Mouse (Mus musculus) kidney, adult 2 months (tissue): Measurements from ENCODE around the gene Rbbp5. TPM values are rescaled to one million over a fixed set of nuclear protein-coding genes. Genes with fewer than 3 reads are reported as not detected.

Experiments
- DNase-seq: peaks from one replicate; pipeline ENCODE4 v3.0.0; 2021
- H3K27ac ChIP-seq: fragments of 200-500 bp; 2 replicates; pipeline ENCODE4 v1.5.1; 2012; ENCODE audit warnings: low read depth, low read length, control low read depth, inconsistent platforms; ENCODE audit not compliant: insufficient read depth
- H3K27me3 ChIP-seq: fragments of 200-500 bp; replicated peaks from 2 replicates; pipeline ENCODE4 v1.6.1; 2012; ENCODE audit warnings: mild to moderate bottlenecking, moderate library complexity, low read length, inconsistent platforms; ENCODE audit not compliant: control insufficient read depth, insufficient read depth
- H3K36me3 ChIP-seq: fragments of 200-500 bp; 2 replicates; pipeline ENCODE4 v1.6.1; 2012; ENCODE audit warnings: mild to moderate bottlenecking, moderate library complexity, low read length, inconsistent platforms; ENCODE audit not compliant: control insufficient read depth, insufficient read depth
- H3K4me1 ChIP-seq: fragments of 200-500 bp; 2 replicates; pipeline ENCODE4 v1.6.1; 2011; ENCODE audit warnings: low read length; ENCODE audit not compliant: control insufficient read depth, insufficient read depth
- H3K4me3 ChIP-seq: fragments of 200-500 bp; 2 replicates; pipeline ENCODE4 v1.5.1; 2011; ENCODE audit warnings: mild to moderate bottlenecking, low read depth, low read length, control low read depth; ENCODE audit not compliant: insufficient read depth
- CTCF ChIP-seq: fragments of 200-500 bp; conservative IDR thresholded peaks from 2 replicates; pipeline ENCODE4 v1.5.1; 2011; ENCODE audit warnings: low read depth, mild to moderate bottlenecking, control low read depth, low read length, moderate library complexity, mixed read lengths; ENCODE audit not compliant: insufficient read depth, insufficient read length
- POLR2A ChIP-seq: fragments of 200-500 bp; IDR thresholded peaks from one replicate; pipeline ENCODE4 v1.6.1; 2011; ENCODE audit warnings: low read depth, low read length, control low read depth
- WGBS: fragments of 180-500 bp; shearing (Covaris S2); methylation state at CpG from one replicate; pipeline ENCODE4 v1.1.7; 2018; 5-methylcytosine and 5-hydroxymethylcytosine counted together
- polyA plus RNA-seq: library from polyadenylated mRNA; depleted of rRNA; stranded (reverse); fragments of >200 nt; gene quantifications from 2 replicates; pipeline ENCODE4 v1.2.3, GENCODE M21; 2012

The Rbbp5 gene
- polyA plus RNA-seq, 1 experiment: 21.3 TPM

DNA sequence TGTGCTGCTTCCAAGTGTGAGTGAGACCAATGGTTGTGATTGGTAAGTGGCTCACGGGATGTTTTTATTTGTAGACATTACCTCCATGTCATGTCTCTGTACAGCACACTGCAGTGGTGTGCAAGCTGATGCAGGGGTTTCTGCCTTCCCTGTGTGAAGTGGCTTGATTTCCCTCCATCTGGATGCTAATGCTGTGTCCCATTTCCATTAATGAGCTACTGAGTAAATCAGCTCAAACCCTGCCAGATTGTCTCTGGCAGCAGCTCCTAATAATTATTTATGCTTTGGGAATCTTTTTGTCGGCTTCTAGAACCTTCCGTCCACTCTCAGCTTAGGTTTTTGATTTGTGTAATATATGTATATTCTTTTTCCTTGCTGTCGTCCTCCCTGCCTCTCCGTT, 28.0 kb downstream of the Rbbp5 start:
- no peak overlapping the region for H3K4me3 ChIP-seq
- no peaks in the 10 kb centered on the region for H3K27me3 ChIP-seq
- H3K27ac ChIP-seq: no peak overlapping the region
- TF ChIP-seq CTCF: no peak
- TF ChIP-seq POLR2A: no peak
- 88% methylated on average over 5 of the region's 5 CpGs for WGBS
- peaks cover 7% of the 10 kb centered on the region for H3K36me3 ChIP-seq
- no peak for DNase-seq
- H3K4me1 ChIP-seq: no peaks in the 10 kb centered on the region

DNA sequence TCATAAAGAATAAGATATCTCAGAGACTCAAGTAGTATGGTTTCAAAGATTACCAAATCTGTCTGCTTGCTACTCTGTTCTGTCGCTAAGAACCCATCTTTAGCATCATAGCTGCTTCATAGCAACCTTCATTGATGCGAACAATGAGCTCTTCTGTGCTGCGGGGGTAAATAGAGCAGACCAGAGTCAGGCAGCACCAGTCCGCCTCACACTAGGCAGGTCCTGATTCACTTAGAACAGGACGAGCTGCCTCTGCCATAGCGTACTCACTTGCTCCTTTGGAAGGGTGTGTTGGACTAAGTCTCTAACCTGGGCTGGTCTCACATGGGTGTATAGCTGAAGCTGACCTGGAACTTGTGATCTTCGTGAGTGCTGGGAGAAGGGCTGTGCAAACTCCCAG, 28.9 kb downstream of the Rbbp5 start, which contains the start of gene Tmem81:
TSS of gene Tmem81 (plus strand) at position 173 of the 400 bp plus-strand sequence.
- Histone ChIP-seq H3K4me3 (no peak within 1 kb of the TSS), H3K36me3 (peaks cover 5% of the 10 kb centered on the region; the same call in 1 of the 2 replicates), H3K4me1 (no peaks in the 10 kb centered on the region), H3K27ac (no peak within 1 kb of the TSS), H3K27me3 (no peaks in the 10 kb centered on the region)
- WGBS: 94% methylated on average over 7 of the region's 7 CpGs
- DNase-seq: no peak
- TF ChIP-seq CTCF: no peak
- TF ChIP-seq POLR2A: no peak

DNA sequence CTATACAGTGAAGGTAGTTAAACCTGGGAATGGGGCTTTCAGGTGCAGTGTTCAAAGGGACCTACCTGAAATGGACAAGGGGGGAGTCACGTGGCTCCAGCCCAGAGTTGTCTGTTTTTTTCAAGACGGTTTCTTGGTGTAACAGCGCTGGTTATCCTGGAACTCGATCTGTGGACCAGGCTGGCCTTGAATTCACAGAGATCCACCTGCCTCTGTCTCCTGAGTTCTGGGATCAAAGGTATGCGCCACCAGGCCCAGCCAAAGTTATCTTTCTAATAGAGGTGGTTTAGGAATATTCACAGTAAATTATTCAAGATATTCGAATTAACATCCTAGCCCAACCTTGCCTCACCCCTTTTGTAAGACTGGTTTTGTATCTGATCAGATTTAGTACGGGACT, 29.5 kb downstream of the Rbbp5 start:
- H3K27me3 ChIP-seq: no peaks in the 10 kb centered on the region
- TF ChIP-seq CTCF: no peak
- no peak for TF ChIP-seq POLR2A
- H3K36me3 ChIP-seq: peaks cover 5% of the 10 kb centered on the region; the same call in 1 of the 2 replicates
- H3K4me3 ChIP-seq: no peak overlapping the region
- no peak overlapping the region for H3K27ac ChIP-seq
- 92% methylated on average over 7 of the region's 7 CpGs for WGBS
- no peaks in the 10 kb centered on the region for H3K4me1 ChIP-seq
- no peak for DNase-seq

DNA sequence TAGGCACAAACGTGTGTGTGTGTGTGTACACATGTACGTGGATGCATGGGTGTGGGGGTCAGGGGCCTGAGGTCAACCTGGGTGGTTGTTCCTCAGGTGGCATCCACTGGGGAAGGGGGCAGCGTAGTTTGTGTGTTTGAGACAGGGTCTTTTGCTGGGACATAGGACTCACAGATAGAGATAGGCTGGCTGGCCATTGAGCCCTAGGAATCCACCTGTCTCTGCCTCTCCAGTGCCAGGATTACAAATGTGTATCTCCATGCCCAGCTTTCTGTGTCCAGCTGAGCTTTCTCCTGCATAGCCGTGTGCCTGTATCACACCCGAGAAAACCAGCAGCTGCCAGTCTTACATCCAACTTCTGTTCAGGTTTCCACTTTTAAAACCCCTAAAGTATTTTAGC, 32.6 kb downstream of the Rbbp5 start:
- Histone ChIP-seq H3K4me1 (no peaks in the 10 kb centered on the region), H3K36me3 (peaks cover 2% of the 10 kb centered on the region; the same call in 1 of the 2 replicates), H3K27me3 (no peaks in the 10 kb centered on the region), H3K4me3 (no peak overlapping the region), H3K27ac (no peak overlapping the region)
- no peak for DNase-seq
- TF ChIP-seq CTCF (no peak), POLR2A (no peak)
- 87% methylated on average over 5 of the region's 5 CpGs for WGBS

DNA sequence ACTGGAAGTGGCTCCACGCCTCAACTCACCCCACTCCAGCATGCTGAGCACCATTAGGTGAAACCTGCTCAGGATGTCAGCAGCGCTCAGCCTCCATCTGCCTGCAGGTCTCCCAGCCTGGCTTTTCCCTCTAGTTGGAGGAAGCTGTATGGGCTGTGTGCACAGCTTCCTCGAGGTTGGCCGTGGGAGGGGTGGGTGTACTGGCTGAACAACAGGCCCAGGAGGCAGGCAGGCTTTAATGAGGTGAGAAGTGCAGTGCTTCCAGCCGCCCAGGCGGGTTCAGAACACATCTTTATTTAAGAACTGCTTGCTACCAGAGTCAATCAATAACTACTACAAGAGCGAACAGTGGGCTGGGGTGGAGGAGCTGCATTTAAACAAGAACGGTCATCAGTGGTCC, 34.4 kb downstream of the Rbbp5 start:
- no peak overlapping the region for H3K27ac ChIP-seq

DNA sequence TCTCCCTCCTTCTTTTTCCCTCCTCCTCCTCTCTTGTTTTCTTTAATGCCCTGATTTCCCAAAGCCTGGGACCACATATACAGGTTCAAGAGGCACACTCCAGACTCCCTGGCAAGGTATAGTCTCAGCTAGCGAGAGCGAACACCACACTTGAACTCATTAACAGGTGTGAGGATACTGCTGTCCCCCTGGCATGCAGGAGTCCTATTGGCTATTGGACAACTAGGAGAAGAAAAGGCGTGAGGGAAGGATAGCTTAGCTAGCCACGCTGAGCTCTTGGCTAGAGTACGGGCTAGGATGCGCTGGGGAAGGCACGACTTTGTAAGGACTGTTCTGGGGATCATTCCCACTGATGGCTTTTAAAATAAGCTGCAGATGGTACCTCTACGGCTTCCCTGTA, 34.9 kb downstream of the Rbbp5 start:
- 79% methylated on average over 8 of the region's 8 CpGs for WGBS
- H3K36me3 ChIP-seq: no peaks in the 10 kb centered on the region
- H3K4me1 ChIP-seq: no peaks in the 10 kb centered on the region
- no peak overlapping the region for H3K27ac ChIP-seq
- TF ChIP-seq POLR2A (no peak), CTCF (no peak)
- no peak for DNase-seq
- H3K4me3 ChIP-seq: no peak overlapping the region
- no peaks in the 10 kb centered on the region for H3K27me3 ChIP-seq

More for the DNA sequence above, 34.4 kb downstream of the Rbbp5 start:
- 23% methylated on average over 8 of the region's 8 CpGs for whole genome bisulfite sequencing
- Histone ChIP-seq H3K4me3 (no peak overlapping the region), H3K27me3 (no peaks in the 10 kb centered on the region), H3K4me1 (no peaks in the 10 kb centered on the region), H3K36me3 (no peaks in the 10 kb centered on the region)
- DNase-seq: no peak
- TF ChIP-seq CTCF (no peak), POLR2A (no peak)

DNA sequence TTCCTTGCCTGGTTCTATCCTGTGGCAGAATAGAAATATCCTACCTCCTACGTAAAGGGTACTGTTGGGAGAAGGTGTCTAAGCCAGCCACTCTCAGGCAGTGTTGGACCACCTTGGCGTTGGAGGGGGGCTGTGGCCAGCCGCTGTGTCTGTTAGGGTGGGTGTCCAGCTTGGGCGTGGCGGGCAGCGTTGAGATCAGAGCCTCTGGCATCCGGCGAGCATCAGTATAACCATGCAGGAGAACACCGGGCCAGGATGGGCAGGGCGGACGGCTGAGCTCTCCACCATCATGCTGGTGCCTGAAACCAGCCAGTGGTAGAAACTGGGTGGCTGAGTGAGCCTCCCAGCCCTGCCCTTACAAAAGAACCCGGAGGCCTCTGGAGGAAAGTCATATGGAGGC, 38.2 kb downstream of the Rbbp5 start:
- H3K27ac ChIP-seq: no peak overlapping the region
- DNase-seq: no peak
- TF ChIP-seq POLR2A: no peak
- TF ChIP-seq CTCF: no peak
- no peak overlapping the region for H3K4me3 ChIP-seq
- no peaks in the 10 kb centered on the region for H3K36me3 ChIP-seq
- 93% methylated on average over 12 of the region's 12 CpGs for WGBS
- H3K27me3 ChIP-seq: no peaks in the 10 kb centered on the region
- 0 out of 2 replicates have a peak, but pooled peaks cover 2% of the 10 kb centered on the region for H3K4me1 ChIP-seq

DNA sequence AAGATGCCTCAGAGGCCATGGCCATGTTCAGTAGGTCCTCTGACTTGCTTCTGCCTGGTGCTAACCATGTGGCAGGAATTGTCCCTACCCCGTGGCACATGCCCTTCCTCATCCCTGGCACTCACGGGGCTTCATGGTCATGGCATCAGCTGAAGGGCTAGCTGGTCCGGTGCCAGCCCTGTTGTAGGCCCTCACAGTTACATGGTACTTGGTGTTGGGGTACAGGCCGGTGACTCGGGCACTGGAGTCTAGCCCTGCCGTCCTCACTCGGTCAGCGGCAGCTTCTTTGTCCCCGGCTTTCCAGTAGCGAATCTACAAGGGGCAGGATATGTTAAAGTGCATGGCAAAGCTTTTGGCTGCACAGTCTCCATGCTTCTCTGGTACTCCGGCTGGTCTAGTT, 39.6 kb downstream of the Rbbp5 start:
- H3K27ac ChIP-seq: no peak overlapping the region
- H3K36me3 ChIP-seq: no peaks in the 10 kb centered on the region
- no peak for TF ChIP-seq CTCF
- TF ChIP-seq POLR2A: no peak
- 0 out of 2 replicates have a peak, but pooled peaks cover 2% of the 10 kb centered on the region for H3K4me1 ChIP-seq
- no peaks in the 10 kb centered on the region for H3K27me3 ChIP-seq
- DNase-seq: no peak
- 92% methylated on average over 11 of the region's 11 CpGs for WGBS
- no peak overlapping the region for H3K4me3 ChIP-seq
